ENCODE assay signal across 7 mouse cellular contexts in the genomic region with DNA sequence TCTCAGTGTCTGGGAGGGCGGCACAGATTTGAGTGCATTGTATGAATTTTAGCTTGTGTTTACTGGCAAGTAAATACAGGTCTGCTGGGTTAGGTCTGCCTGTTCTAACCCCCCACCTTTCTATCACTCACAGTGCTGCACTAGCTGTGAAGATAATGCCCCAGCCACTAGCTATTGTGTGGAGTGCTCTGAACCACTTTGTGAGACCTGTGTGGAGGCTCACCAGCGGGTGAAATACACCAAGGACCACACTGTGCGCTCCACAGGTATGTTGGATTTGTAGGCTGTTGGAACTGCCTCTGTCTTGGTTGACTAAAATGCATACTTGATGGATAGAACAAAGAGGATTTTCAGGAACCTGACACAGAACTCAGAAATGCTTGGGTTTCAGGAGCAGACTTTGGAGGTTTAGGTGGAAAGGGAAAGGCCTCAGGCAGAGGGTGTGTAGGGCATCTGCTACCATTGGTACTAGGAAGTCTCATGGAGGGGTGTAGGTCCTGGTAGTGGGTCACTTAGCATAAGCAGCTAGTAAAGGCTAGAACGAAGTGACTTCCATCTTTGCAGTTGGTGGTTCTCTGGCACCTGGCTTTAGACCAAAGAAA. TPM values are rescaled to one million over a fixed set of nuclear protein-coding genes. Genes with fewer than 3 reads are reported as not detected.
DNase-seq lines count a peak whose midpoint lies in the region; ATAC-seq and TF ChIP-seq lines count a peak whose summit lies in the region.

No protein-coding gene starts in this region.

- H3K9ac ChIP-seq in lung, postnatal 0 days (replicated peaks; ENCODE audit: low read depth) = peak overlapping the region; percentile 65
- peak overlapping the region; percentile 98 for H3K9ac ChIP-seq in forebrain, embryonic 12.5 days
- peak overlapping the region; percentile 98 for H3K9ac ChIP-seq in limb, embryonic 13.5 days
- H3K9ac ChIP-seq in stomach, embryonic 15.5 days = peak overlapping the region; percentile 70

- no peaks in the 10 kb centered on the region for H3K27me3 ChIP-seq in lung, postnatal 0 days (replicated peaks; ENCODE audit: insufficient read depth, low read length)
- no peaks in the 10 kb centered on the region for H3K27me3 ChIP-seq in forebrain, embryonic 12.5 days
- H3K27me3 ChIP-seq in limb, embryonic 13.5 days = no peaks in the 10 kb centered on the region
- no peaks in the 10 kb centered on the region for H3K27me3 ChIP-seq in stomach, embryonic 15.5 days (replicated peaks)

- no peaks in the 10 kb centered on the region for H3K9me3 ChIP-seq in lung, postnatal 0 days (ENCODE audit: low read length)
- no peaks in the 10 kb centered on the region for H3K9me3 ChIP-seq in forebrain, embryonic 12.5 days
- H3K9me3 ChIP-seq in limb, embryonic 13.5 days = no peaks in the 10 kb centered on the region
- no peaks in the 10 kb centered on the region for H3K9me3 ChIP-seq in stomach, embryonic 15.5 days

- H3K27ac ChIP-seq in lung, postnatal 0 days (ENCODE audit: low read length) = no peak overlapping the region
- H3K27ac ChIP-seq in forebrain, embryonic 12.5 days = peak overlapping the region; percentile 100
- peak overlapping the region; percentile 99; the same call in 1 of the 2 replicates for H3K27ac ChIP-seq in limb, embryonic 13.5 days
- no peak overlapping the region for H3K27ac ChIP-seq in stomach, embryonic 15.5 days

- H3K36me3 ChIP-seq in lung, postnatal 0 days (ENCODE audit: insufficient read depth, low read length) = peaks cover 36% of the 10 kb centered on the region
- peaks cover 53% of the 10 kb centered on the region for H3K36me3 ChIP-seq in forebrain, embryonic 12.5 days (replicated peaks)
- peaks cover 53% of the 10 kb centered on the region for H3K36me3 ChIP-seq in limb, embryonic 13.5 days
- H3K36me3 ChIP-seq in stomach, embryonic 15.5 days = peaks cover 45% of the 10 kb centered on the region

- peak overlapping the region; percentile 79 for H3K4me3 ChIP-seq in lung, postnatal 0 days (ENCODE audit: low read depth, low read length)
- peak overlapping the region; percentile 97 for H3K4me3 ChIP-seq in forebrain, embryonic 12.5 days (replicated peaks)
- peak overlapping the region; percentile 84 for H3K4me3 ChIP-seq in limb, embryonic 13.5 days
- peak overlapping the region; percentile 78 for H3K4me3 ChIP-seq in stomach, embryonic 15.5 days (replicated peaks)

- WGBS in lung, postnatal 0 days = 20% methylated on average over 4 of the region's 4 CpGs
- WGBS in forebrain, embryonic 12.5 days = 35% methylated on average over 4 of the region's 4 CpGs
- WGBS in limb, embryonic 13.5 days = 34% methylated on average over 4 of the region's 4 CpGs
- 25% methylated on average over 4 of the region's 4 CpGs for WGBS in stomach, embryonic 15.5 days

- no peak for DNase-seq in lung, postnatal 0 days (ENCODE audit: low spot score)
- DNase-seq in lung, postnatal 10 days = no peak
- no peak for DNase-seq in Muller cell, postnatal 12 days (ENCODE audit: inconsistent ontology term)
- no peak for DNase-seq in ovary, adult 18-20 months (ENCODE audit: low spot score)

- peaks cover 9% of the 10 kb centered on the region; the same call in 1 of the 2 replicates for H3K4me1 ChIP-seq in lung, postnatal 0 days (ENCODE audit: insufficient read depth, low read depth, low read length)
- H3K4me1 ChIP-seq in forebrain, embryonic 12.5 days = peaks cover 33% of the 10 kb centered on the region
- H3K4me1 ChIP-seq in limb, embryonic 13.5 days = peaks cover 22% of the 10 kb centered on the region
- peaks cover 14% of the 10 kb centered on the region for H3K4me1 ChIP-seq in stomach, embryonic 15.5 days

- no peak for TF ChIP-seq EP300 in lung, postnatal 0 days (IDR thresholded peaks at IDR 0.05)

- H3K4me2 ChIP-seq in lung, postnatal 0 days (replicated peaks; ENCODE audit: low read depth, low read length) = peak overlapping the region; percentile 94
- peak overlapping the region; percentile 99 for H3K4me2 ChIP-seq in forebrain, embryonic 12.5 days
- H3K4me2 ChIP-seq in limb, embryonic 13.5 days (replicated peaks) = peak overlapping the region; percentile 100
- peak overlapping the region; percentile 73 for H3K4me2 ChIP-seq in stomach, embryonic 15.5 days

- TF ChIP-seq CTCF in lung, postnatal 0 days (IDR thresholded peaks at IDR 0.05) = no peak

- no peak for ATAC-seq in lung, postnatal 0 days
- no peak for ATAC-seq in forebrain, embryonic 12.5 days (ENCODE audit: low FRiP score)
- no peak for ATAC-seq in limb, embryonic 13.5 days (ENCODE audit: low FRiP score, low read depth)
- ATAC-seq in stomach, embryonic 15.5 days (ENCODE audit: insufficient read depth, low FRiP score, low read depth) = no peak

RNA-seq across cellular contexts. Expression of a gene that starts 9.0 kb away (rescaled TPM):
- 254 and 264 TPM in 2 replicates for polyA plus RNA-seq in lung, postnatal 0 days (2015; fragmentation: Nextera tagmentation; extraction: Ambion mirVana)
- 127 and 132 TPM in 2 replicates for polyA plus RNA-seq in forebrain, embryonic 12.5 days (2016; fragmentation: Nextera tagmentation; extraction: Ambion mirVana)
- polyA plus RNA-seq in limb, embryonic 13.5 days (2015; fragmentation: Nextera tagmentation; extraction: Ambion mirVana) = 127 and 133 TPM in 2 replicates
- polyA plus RNA-seq in stomach, embryonic 15.5 days (2015; fragmentation: Nextera tagmentation; extraction: Ambion mirVana) = 161 and 167 TPM in 2 replicates

RNA-seq across cellular contexts. Expression of a gene that starts 12.5 kb away (rescaled TPM):
- 67.8 and 78.1 TPM in 2 replicates for polyA plus RNA-seq in lung, postnatal 0 days (2015; fragmentation: Nextera tagmentation; extraction: Ambion mirVana)
- polyA plus RNA-seq in forebrain, embryonic 12.5 days (2016; fragmentation: Nextera tagmentation; extraction: Ambion mirVana) = 107 and 154 TPM in 2 replicates
- polyA plus RNA-seq in limb, embryonic 13.5 days (2015; fragmentation: Nextera tagmentation; extraction: Ambion mirVana) = 100 and 114 TPM in 2 replicates
- polyA plus RNA-seq in stomach, embryonic 15.5 days (2015; fragmentation: Nextera tagmentation; extraction: Ambion mirVana) = 105 and 107 TPM in 2 replicates

RNA-seq across cellular contexts. Expression of a gene that starts 15.8 kb away (rescaled TPM):
- polyA plus RNA-seq in lung, postnatal 0 days (2015; fragmentation: Nextera tagmentation; extraction: Ambion mirVana) = 11.9 and 12.2 TPM in 2 replicates
- 34.9 and 35.9 TPM in 2 replicates for polyA plus RNA-seq in forebrain, embryonic 12.5 days (2016; fragmentation: Nextera tagmentation; extraction: Ambion mirVana)
- 28.0 and 29.6 TPM in 2 replicates for polyA plus RNA-seq in limb, embryonic 13.5 days (2015; fragmentation: Nextera tagmentation; extraction: Ambion mirVana)
- polyA plus RNA-seq in stomach, embryonic 15.5 days (2015; fragmentation: Nextera tagmentation; extraction: Ambion mirVana) = 20.4 and 21.9 TPM in 2 replicates

RNA-seq across cellular contexts. Expression of a gene that starts 26.7 kb away (rescaled TPM):
- 85.6 and 87.2 TPM in 2 replicates for polyA plus RNA-seq in lung, postnatal 0 days (2015; fragmentation: Nextera tagmentation; extraction: Ambion mirVana)
- polyA plus RNA-seq in forebrain, embryonic 12.5 days (2016; fragmentation: Nextera tagmentation; extraction: Ambion mirVana) = 370 and 396 TPM in 2 replicates
- 316 and 329 TPM in 2 replicates for polyA plus RNA-seq in limb, embryonic 13.5 days (2015; fragmentation: Nextera tagmentation; extraction: Ambion mirVana)
- polyA plus RNA-seq in stomach, embryonic 15.5 days (2015; fragmentation: Nextera tagmentation; extraction: Ambion mirVana) = 216 and 252 TPM in 2 replicates

RNA-seq across cellular contexts. Expression of a gene that starts 27.6 kb away (rescaled TPM):
- not detected in 2 replicates for polyA plus RNA-seq in lung, postnatal 0 days (2015; fragmentation: Nextera tagmentation; extraction: Ambion mirVana)
- 0.14 and 0.18 TPM in 2 replicates for polyA plus RNA-seq in forebrain, embryonic 12.5 days (2016; fragmentation: Nextera tagmentation; extraction: Ambion mirVana)
- 0.08 and 0.34 TPM in 2 replicates for polyA plus RNA-seq in limb, embryonic 13.5 days (2015; fragmentation: Nextera tagmentation; extraction: Ambion mirVana)
- 0.64 and 1.8 TPM in 2 replicates for polyA plus RNA-seq in stomach, embryonic 15.5 days (2015; fragmentation: Nextera tagmentation; extraction: Ambion mirVana)

Comparison
In these comparisons a context has a peak if more than half of its experiments do, and no peak if none do; other contexts are left out.
1. H3K27ac ChIP-seq: peak in forebrain, embryonic 12.5 days (single experiment) and limb, embryonic 13.5 days (single experiment); none in lung, postnatal 0 days (single experiment) and stomach, embryonic 15.5 days (single experiment).
2. Peak in every context shown above with its lines, with median percentiles within 50 percentile points of each other: H3K4me2 ChIP-seq, H3K4me3 ChIP-seq and H3K9ac ChIP-seq.